Mouse (Mus musculus): ENCODE data around the gene Vmn1r212.
"Not testable (repeated sequence)": the region's sequence is repeated elsewhere in the genome, so short reads cannot be mapped to it uniquely, and the experiment has no call there.

Gene Vmn1r212

GRCm38 (mm10) chr13:22884105-22884504 lies at the start of gene Vmn1r212:
Vmn1r212 (minus strand) TSS chr13:22884205.
- in situ Hi-C loops (cut with MboI, MseI), result no loop called here

DNA sequence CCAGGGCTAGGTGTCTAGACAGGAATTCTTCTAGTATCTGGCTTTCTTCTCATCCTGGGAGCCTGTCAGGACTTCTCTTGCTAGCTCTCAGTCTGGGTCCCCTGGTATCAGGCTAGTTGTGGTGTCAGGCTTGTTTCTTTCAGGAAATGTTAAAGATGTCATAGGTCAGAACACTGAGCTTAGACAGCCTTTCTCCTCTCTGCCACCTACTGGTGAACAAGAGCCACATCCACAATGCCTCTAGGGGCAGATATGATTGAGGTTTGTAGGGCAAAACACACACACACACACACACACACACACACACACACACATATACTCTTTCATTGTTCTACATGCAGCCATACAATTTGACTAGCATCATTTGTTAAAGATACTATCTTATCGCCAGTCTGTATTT lies 4.7 kb downstream of the Vmn1r212 start:
- in situ Hi-C loops (cut with MboI, MseI), result no loop called here

GRCm38 (mm10) chr13:22857461-22857860 lies 26.5 kb downstream of the Vmn1r212 start, which contains the start of gene Vmn1r211:
Vmn1r211 (minus strand) TSS chr13:22857561.
- in situ Hi-C loops (cut with MboI, MseI), result no loop called here

GRCm38 (mm10) chr13:22854760-22855159 lies 29.2 kb downstream of the Vmn1r212 start:
- in situ Hi-C loops (cut with MboI, MseI), result no loop called here

DNA sequence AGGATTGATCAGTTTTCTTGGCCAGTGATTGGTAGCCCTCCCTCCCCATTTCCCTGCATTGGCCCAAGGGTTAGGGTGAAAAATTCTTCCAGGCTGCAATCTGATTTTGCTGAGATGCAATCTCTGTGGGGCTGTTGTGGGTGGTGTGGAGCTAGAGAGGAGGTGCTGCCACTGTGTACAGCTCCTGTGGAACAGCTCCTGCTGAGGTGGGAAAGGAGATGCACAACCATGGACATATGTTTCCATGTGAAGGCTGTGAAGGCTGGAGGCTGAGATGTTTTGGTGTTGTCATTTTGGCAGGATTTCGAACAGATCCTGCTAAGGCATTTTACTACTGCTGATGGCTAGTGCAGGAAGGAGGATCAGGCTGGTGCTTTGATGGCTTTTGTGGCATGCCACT lies 37.2 kb downstream of the Vmn1r212 start:
- in situ Hi-C loops (cut with MboI, MseI), result no loop called here

- in situ Hi-C loops (cut with MboI, MseI), result not testable (repeated sequence)
Measured at GRCm38 (mm10) chr13:22844304-22844703, 39.7 kb downstream of the Vmn1r212 start.

All from T-helper 2 cell (primary cell).